Mouse (Mus musculus): ENCODE data around the gene Hspb7. TPM values are rescaled to one million over a fixed set of nuclear protein-coding genes. Genes with fewer than 3 reads are reported as not detected.
A peak's percentile ranks its signal among the peaks of the same experiment; 100 is the strongest.

Gene Hspb7
- polyA plus RNA-seq, 1 experiment, result not detected

- 43% methylated on average over 10 of the region's 10 CpGs for WGBS
- TF ChIP-seq CTCF (IDR thresholded peaks at IDR 0.05; ENCODE audit: insufficient read depth, low read depth, low read length) (no peak), POLR2A (IDR thresholded peaks at IDR 0.05; ENCODE audit: insufficient read depth, low read depth, low read length) (no peak)
- 0 out of 2 replicates have a peak, but pooled peaks cover 2% of the 10 kb centered on the region for H3K4me1 ChIP-seq (ENCODE audit: control insufficient read depth, insufficient read depth, low read length)
- peak overlapping the region; percentile 20; the same call in 1 of the 2 replicates for H3K27ac ChIP-seq (ENCODE audit: insufficient read depth, low read depth, low read length)
- no peak overlapping the region for H3K4me3 ChIP-seq (ENCODE audit: insufficient read depth, low read depth, low read length)
Observed at GRCm38 (mm10) chr4:141468576-141468975, 48.0 kb downstream of the Hspb7 start.

- H3K27ac ChIP-seq (ENCODE audit: insufficient read depth, low read depth, low read length), result no peak overlapping the region
- H3K4me1 ChIP-seq (ENCODE audit: control insufficient read depth, insufficient read depth, low read length), result 0 out of 2 replicates have a peak, but pooled peaks cover 2% of the 10 kb centered on the region
- 84% methylated on average over 9 of the region's 9 CpGs for WGBS
- no peak overlapping the region for H3K4me3 ChIP-seq (ENCODE audit: insufficient read depth, low read depth, low read length)
- no peak for TF ChIP-seq POLR2A (IDR thresholded peaks at IDR 0.05; ENCODE audit: insufficient read depth, low read depth, low read length)
- TF ChIP-seq CTCF (IDR thresholded peaks at IDR 0.05; ENCODE audit: insufficient read depth, low read depth, low read length), result no peak
Observed at GRCm38 (mm10) chr4:141469343-141469742, 48.8 kb downstream of the Hspb7 start.

GRCm38 (mm10) chr4:141471491-141471890, 50.9 kb downstream of the Hspb7 start:
- H3K4me3 ChIP-seq (ENCODE audit: insufficient read depth, low read depth, low read length), result no peak overlapping the region
- 97% methylated on average over 16 of the region's 16 CpGs for WGBS
- TF ChIP-seq POLR2A (IDR thresholded peaks at IDR 0.05; ENCODE audit: insufficient read depth, low read depth, low read length) (no peak), CTCF (IDR thresholded peaks at IDR 0.05; ENCODE audit: insufficient read depth, low read depth, low read length) (no peak)
- no peak overlapping the region for H3K27ac ChIP-seq (ENCODE audit: insufficient read depth, low read depth, low read length)
- H3K4me1 ChIP-seq (ENCODE audit: control insufficient read depth, insufficient read depth, low read length), result peaks cover 16% of the 10 kb centered on the region

- Histone ChIP-seq H3K4me3 (ENCODE audit: insufficient read depth, low read depth, low read length) (no peak overlapping the region), H3K27ac (ENCODE audit: insufficient read depth, low read depth, low read length) (no peak overlapping the region), H3K4me1 (ENCODE audit: control insufficient read depth, insufficient read depth, low read length) (peaks cover 27% of the 10 kb centered on the region)
- TF ChIP-seq POLR2A (IDR thresholded peaks at IDR 0.05; ENCODE audit: insufficient read depth, low read depth, low read length), result no peak
- TF ChIP-seq CTCF (IDR thresholded peaks at IDR 0.05; ENCODE audit: insufficient read depth, low read depth, low read length), result no peak
- 89% methylated on average over 32 of the region's 32 CpGs for WGBS
Observed at GRCm38 (mm10) chr4:141472641-141473321, 52.2 kb downstream of the Hspb7 start.

GRCm38 (mm10) chr4:141474431-141474830, 53.9 kb downstream of the Hspb7 start:
- H3K4me1 ChIP-seq (ENCODE audit: control insufficient read depth, insufficient read depth, low read length), result peaks cover 39% of the 10 kb centered on the region
- H3K27ac ChIP-seq (ENCODE audit: insufficient read depth, low read depth, low read length), result no peak overlapping the region
- no peak overlapping the region for H3K4me3 ChIP-seq (ENCODE audit: insufficient read depth, low read depth, low read length)
- no peak for TF ChIP-seq POLR2A (IDR thresholded peaks at IDR 0.05; ENCODE audit: insufficient read depth, low read depth, low read length)
- no peak for TF ChIP-seq CTCF (IDR thresholded peaks at IDR 0.05; ENCODE audit: insufficient read depth, low read depth, low read length)
- 74% methylated on average over 19 of the region's 19 CpGs for WGBS

Other genes starting within 250 kb of the Hspb7 start
- gene Rsg1, start 206.8 kb upstream of the Hspb7 start, polyA plus RNA-seq (2012; ENCODE audit: insufficient read depth, insufficient read length, low replicate concordance, missing spikeins), result not detected in 2 replicates
- not detected in 2 replicates for gene Arhgef19, start 181.3 kb upstream of the Hspb7 start, polyA plus RNA-seq (2012; ENCODE audit: insufficient read depth, insufficient read length, low replicate concordance, missing spikeins)
- gene Epha2, start 119.5 kb upstream of the Hspb7 start, polyA plus RNA-seq (2012; ENCODE audit: insufficient read depth, insufficient read length, low replicate concordance, missing spikeins), result not detected in 2 replicates
- not detected in 2 replicates for gene Fam131c, start 52.6 kb upstream of the Hspb7 start, polyA plus RNA-seq (2012; ENCODE audit: insufficient read depth, insufficient read length, low replicate concordance, missing spikeins)
- gene Clcnka, start 22.1 kb upstream of the Hspb7 start, polyA plus RNA-seq (2012; ENCODE audit: insufficient read depth, insufficient read length, low replicate concordance, missing spikeins), result not detected in 2 replicates
- not detected in 2 replicates for gene Clcnkb, start 4.8 kb upstream of the Hspb7 start, polyA plus RNA-seq (2012; ENCODE audit: insufficient read depth, insufficient read length, low replicate concordance, missing spikeins)
- not detected in 2 replicates for gene Srarp, start 15.3 kb downstream of the Hspb7 start, polyA plus RNA-seq (2012; ENCODE audit: insufficient read depth, insufficient read length, low replicate concordance, missing spikeins)
- not detected in 2 replicates for gene Zbtb17, start 23.9 kb downstream of the Hspb7 start, polyA plus RNA-seq (2012; ENCODE audit: insufficient read depth, insufficient read length, low replicate concordance, missing spikeins)
- 41.7 TPM in 1 of 2 replicates, not detected in the other for gene Spen, start 117.8 kb downstream of the Hspb7 start, polyA plus RNA-seq (2012; ENCODE audit: insufficient read depth, insufficient read length, low replicate concordance, missing spikeins)
- not detected in 2 replicates for gene Fblim1, start 185.3 kb downstream of the Hspb7 start, polyA plus RNA-seq (2012; ENCODE audit: insufficient read depth, insufficient read length, low replicate concordance, missing spikeins)
- gene Tmem82, start 197.9 kb downstream of the Hspb7 start, polyA plus RNA-seq (2012; ENCODE audit: insufficient read depth, insufficient read length, low replicate concordance, missing spikeins), result not detected in 2 replicates
- not detected in 2 replicates for gene Slc25a34, start 203.0 kb downstream of the Hspb7 start, polyA plus RNA-seq (2012; ENCODE audit: insufficient read depth, insufficient read length, low replicate concordance, missing spikeins)
- gene Plekhm2, start 244.1 kb downstream of the Hspb7 start, polyA plus RNA-seq (2012; ENCODE audit: insufficient read depth, insufficient read length, low replicate concordance, missing spikeins), result not detected in 2 replicates

Data from olfactory bulb, adult 2 months (tissue).